Mouse (Mus musculus): ENCODE data around the gene Tmbim1. TPM values are rescaled to one million over a fixed set of nuclear protein-coding genes. Genes with fewer than 3 reads are reported as not detected.
"Not testable (repeated sequence)": the region's sequence is repeated elsewhere in the genome, so short reads cannot be mapped to it uniquely, and the experiment has no call there.

Tmbim1 gene
- total RNA-seq, 2 experiments from 2014 or later, result 13.6 to 16.8 TPM

DNA sequence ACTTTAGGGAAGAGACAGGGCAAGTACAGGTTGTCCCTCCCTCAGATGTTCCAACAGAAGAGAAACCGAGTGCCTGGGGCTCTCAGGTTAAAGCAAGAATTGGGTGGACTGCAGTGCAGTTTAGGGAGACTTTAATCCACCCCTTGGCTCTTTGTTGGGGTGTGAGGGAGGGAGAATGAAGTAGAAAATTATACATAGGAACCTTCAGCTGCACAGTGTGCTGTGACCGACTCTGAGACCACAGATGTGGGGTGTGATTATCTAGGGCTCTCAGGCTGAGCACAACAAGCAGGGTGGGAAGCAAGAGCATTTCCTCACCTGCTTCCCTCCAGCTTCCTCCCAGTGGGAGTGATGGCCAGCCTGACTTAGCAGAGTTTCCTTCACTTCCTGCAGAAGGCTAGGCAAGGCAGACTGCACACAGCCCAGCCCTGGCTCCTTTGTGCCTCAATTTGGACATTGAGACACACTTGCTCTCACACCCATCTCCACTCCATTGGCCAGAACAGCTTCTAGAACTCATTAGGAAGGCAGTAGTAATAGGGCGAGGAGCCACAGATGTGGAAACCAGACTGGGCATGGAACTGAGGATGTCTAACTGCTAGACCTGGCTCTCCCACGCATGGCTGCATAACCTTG, 25.7 kb upstream of the Tmbim1 start:
- ATAC-seq (replicated peaks; ENCODE audit: low FRiP score, low TSS enrichment, poor library complexity, severe bottlenecking), result peak; percentile 25

GRCm38 (mm10) chr1:74329899-74330431, 24.5 kb upstream of the Tmbim1 start:
- ATAC-seq (replicated peaks; ENCODE audit: low FRiP score, low TSS enrichment, poor library complexity, severe bottlenecking), result no peak

DNA sequence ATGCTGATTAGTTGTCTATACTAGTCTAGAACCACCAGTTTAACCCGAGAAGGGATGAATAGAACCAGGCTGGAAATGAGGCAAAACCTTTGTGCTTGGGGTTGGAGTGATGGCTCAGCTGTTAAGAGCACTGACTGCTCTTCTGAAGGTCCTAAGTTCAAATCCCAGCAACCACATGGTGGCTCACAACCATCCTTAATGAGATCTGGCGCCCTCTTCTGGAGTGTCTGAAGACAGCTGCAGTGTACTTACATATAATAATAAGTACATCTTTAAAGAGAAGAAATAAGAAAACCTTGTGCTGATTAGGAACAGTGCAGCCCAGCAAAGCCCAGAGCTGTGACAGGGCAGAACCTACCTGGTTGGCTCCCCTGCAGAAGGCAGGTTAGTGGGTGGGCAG, 21.5 kb upstream of the Tmbim1 start:
- not testable (repeated sequence) for ATAC-seq (replicated peaks; ENCODE audit: low FRiP score, low TSS enrichment, poor library complexity, severe bottlenecking)

DNA sequence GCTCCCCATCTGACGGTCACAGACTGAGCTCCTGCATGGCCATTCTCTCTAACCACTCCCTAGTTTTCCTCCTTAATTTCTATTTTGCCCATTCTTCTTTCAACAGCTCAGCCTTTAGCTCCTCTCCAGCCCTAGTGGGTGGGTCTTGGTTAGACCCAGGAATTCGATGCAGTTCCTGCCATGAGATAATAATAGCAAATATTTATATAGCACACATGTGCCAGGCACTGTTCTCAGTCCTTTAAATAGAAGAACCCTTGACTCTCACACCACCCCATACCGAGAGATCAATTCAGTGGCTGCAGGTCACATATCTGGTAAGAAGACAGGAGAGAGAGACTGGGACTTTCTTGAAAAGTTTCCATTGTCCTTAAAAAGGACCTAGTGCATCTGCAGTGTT, 16.0 kb upstream of the Tmbim1 start:
- no peak for ATAC-seq (replicated peaks; ENCODE audit: low FRiP score, low TSS enrichment, poor library complexity, severe bottlenecking)

DNA sequence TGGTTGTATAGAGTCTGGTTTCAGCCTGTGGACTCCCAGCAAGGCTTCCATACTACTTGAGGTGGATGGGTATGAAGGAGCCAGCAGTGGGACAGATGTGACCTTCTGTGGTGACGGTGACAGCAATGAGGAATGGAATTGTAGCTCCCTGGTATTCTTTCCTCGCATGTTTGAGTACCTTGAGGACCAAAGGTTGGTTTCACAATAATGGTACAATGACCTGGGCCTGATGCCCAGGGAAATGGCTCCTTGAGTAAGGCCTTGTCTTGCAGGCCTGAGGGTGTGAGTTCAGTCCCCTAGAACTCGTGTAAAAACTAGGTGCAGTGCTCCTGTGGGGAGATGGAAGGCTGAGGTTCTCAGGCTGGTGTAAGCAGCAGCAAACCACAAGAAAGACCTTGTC, 13.3 kb upstream of the Tmbim1 start:
- ATAC-seq (replicated peaks; ENCODE audit: low FRiP score, low TSS enrichment, poor library complexity, severe bottlenecking), result no peak

- no peak for ATAC-seq (replicated peaks; ENCODE audit: low FRiP score, low TSS enrichment, poor library complexity, severe bottlenecking)
These were observed 10.8 kb upstream of the Tmbim1 start for GRCm38 (mm10) chr1:74316114-74316827.

- ATAC-seq (replicated peaks; ENCODE audit: low FRiP score, low TSS enrichment, poor library complexity, severe bottlenecking), result no peak
These were observed 9.4 kb upstream of the Tmbim1 start for GRCm38 (mm10) chr1:74314796-74315195.

GRCm38 (mm10) chr1:74313049-74313692, 7.7 kb upstream of the Tmbim1 start:
- ATAC-seq (replicated peaks; ENCODE audit: low FRiP score, low TSS enrichment, poor library complexity, severe bottlenecking), result peak; percentile 93

- ATAC-seq (replicated peaks; ENCODE audit: low FRiP score, low TSS enrichment, poor library complexity, severe bottlenecking), result no peak
These were observed 4.3 kb upstream of the Tmbim1 start for GRCm38 (mm10) chr1:74309767-74310166.

DNA sequence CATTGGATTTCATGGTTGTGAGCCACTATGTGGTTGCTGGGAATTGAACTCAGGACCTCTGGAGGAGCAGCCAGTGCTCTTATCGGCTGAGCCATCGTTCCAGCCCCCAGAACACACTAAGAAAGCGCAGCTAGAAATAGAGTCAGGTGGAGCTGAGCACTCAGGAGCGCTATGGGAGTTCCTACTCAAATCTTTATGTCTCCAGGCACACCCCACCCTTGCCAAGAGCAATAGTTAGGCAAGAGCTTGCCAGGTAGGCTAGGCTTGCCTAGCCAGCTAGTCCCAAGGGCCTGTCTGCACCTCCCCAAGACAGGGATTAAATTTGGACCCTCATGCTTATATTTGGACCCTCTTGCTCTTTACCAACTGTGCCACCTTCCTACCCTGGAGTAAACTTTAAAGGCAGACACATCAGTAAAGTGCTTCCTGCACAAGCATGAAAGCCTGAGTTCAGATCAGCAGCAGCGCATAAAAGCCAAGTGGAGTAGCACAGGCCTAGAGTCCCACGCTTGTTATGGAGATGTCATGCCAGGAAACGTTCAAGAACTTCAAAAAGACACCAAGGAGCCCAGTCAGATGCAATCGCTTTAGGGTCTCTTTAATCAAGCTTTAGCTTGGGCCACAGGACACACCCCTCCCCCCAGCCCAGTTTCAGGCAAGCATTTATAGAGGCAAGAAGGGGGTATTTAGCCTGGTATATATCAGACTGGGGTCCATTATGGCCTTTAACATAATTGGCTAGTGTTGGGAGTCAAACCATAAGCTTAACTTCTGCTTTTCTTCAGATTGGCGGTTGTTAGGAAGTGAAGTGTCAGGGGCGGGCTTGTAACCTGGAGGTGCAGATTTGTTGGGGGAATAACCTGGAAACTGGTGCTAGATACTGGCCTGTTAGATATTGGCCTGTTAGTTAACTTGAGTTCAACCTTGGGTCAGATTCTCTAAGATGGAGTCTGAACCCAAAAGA, 2.9 kb upstream of the Tmbim1 start:
- no peak for ATAC-seq (replicated peaks; ENCODE audit: low FRiP score, low TSS enrichment, poor library complexity, severe bottlenecking)

DNA sequence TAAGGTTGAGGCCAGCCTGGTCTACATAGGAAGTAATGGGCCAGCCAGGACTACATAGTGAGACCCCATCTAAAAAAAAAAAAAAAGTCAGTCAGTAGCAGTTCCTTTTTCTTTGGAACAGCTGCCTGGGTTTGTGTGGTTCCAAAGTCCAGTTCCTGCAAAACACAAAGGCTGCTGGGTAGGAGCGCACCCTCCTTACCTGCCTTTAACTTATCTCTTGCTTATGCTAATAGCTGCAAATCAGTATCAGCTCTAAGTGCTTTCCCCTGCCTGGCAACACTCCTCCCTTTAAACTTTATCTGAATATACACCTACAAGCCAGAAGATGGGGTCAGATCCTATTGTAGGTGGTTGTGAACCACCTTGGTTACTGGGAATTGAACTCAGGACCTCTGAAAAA, 1.7 kb upstream of the Tmbim1 start:
- no peak for ATAC-seq (replicated peaks; ENCODE audit: low FRiP score, low TSS enrichment, poor library complexity, severe bottlenecking)

- ATAC-seq (replicated peaks; ENCODE audit: low FRiP score, low TSS enrichment, poor library complexity, severe bottlenecking), result no peak
These were observed 476 bp downstream of the Tmbim1 start for GRCm38 (mm10) chr1:74304946-74305345.

- ATAC-seq (replicated peaks; ENCODE audit: low FRiP score, low TSS enrichment, poor library complexity, severe bottlenecking), result no peak
These were observed 1.1 kb downstream of the Tmbim1 start for GRCm38 (mm10) chr1:74304339-74304790.

DNA sequence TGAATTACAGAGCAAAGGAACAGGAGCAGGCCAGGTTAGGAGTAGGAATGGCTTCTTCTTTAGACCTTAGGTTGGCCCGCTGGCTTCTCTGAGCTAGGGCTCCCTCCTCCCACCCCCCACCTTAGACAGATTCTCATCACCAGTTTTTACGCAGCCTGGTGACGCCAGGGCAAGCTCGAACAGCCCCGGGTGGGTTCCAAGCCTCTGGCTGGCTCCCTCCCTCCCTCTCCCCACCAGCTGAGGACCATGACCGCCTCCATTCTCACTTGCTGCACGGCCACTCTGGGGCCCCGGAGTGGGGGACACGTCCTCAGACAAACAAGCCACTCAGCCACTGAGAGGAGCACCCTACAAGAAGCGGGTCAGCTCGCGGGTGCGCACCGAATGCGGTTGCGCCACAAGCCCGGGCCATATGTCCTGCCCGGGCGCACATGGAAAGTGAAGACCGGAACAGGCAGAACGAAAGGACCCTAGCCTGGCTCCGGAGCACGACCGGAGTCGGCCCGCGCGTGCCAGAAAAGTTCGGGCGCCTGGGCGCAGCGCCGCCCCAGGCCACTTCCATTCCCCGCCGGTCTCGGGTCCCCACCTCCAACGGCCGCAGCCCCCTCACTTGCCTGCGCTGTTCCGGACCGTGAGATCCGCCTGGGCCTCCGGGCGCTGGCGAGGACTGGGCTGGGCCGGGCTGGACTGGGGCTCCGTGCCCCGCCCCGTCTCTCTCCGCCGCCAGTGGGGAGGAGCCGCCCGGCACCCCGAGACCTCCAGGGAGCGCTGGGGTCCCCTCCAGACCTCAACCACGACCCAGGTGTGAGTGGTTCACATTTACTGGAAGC, 1.7 kb downstream of the Tmbim1 start:
- peak; percentile 80 for ATAC-seq (replicated peaks; ENCODE audit: low FRiP score, low TSS enrichment, poor library complexity, severe bottlenecking)

- ATAC-seq (replicated peaks; ENCODE audit: low FRiP score, low TSS enrichment, poor library complexity, severe bottlenecking), result no peak
These were observed 2.6 kb downstream of the Tmbim1 start for GRCm38 (mm10) chr1:74302835-74303234.

DNA sequence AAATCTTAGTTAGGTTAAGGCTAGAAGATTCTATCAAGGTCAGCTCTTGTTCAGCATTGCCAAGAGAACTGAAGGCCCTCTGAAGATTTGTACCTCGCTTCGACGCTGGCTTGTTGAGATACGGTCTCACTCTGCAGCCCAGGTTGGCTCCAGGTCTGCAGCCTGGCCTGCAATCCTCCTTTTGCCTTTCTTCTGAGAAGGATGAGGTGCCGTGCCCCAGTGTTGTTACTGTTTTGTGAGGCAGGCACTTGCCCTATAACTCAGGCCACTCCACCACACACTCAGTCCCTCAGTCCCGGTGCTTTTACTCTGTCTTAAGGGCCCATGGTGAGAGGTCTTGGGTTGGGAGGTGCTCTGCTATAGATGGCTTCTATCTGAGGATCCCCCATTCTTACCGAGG, 3.2 kb downstream of the Tmbim1 start:
- no peak for ATAC-seq (replicated peaks; ENCODE audit: low FRiP score, low TSS enrichment, poor library complexity, severe bottlenecking)

- ATAC-seq (replicated peaks; ENCODE audit: low FRiP score, low TSS enrichment, poor library complexity, severe bottlenecking), result no peak
These were observed 4.9 kb downstream of the Tmbim1 start for GRCm38 (mm10) chr1:74300347-74301110.

DNA sequence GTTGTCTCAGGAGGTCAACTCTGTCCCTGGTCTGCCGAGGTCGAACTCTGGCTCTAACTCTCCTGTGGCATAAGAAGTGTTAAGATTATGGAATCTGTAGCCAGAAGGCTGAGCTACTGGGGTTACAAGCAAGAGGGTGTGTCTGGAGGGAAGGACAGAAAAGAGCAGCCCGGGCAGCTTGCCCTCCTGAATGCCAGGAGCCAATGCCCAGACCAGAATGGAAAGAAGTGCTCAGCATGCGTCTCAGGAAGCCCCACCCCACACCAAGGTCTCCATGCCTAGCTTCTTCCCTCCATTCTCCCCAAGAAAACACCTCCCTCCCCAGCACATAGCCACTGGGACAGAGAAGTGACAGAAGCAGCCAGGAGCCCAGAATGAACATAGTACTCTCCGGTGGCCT, 6.4 kb downstream of the Tmbim1 start:
- no peak for ATAC-seq (replicated peaks; ENCODE audit: low FRiP score, low TSS enrichment, poor library complexity, severe bottlenecking)

All from megakaryocyte-erythroid progenitor cell, adult 5-6 weeks (primary cell).